Mouse (Mus musculus) Patski (cell line): ENCODE results near the gene Stk10. TPM values are rescaled to one million over a fixed set of nuclear protein-coding genes. Genes with fewer than 3 reads are reported as not detected.

Experiments used
- ATAC-seq: fragments of 100-300 bp; one replicate; pipeline ENCODE4 v1.8.0; 2021
- CTCF ChIA-PET: fragments of 350-600 bp; sonication (Branson Sonifier 250); formaldehyde crosslinking; loops from one replicate; lab custom pipeline; 2022; ENCODE audit warnings: inconsistent platforms; lab: Charles Lee
- POLR2A ChIA-PET: fragments of 350-600 bp; sonication (Branson Sonifier 250); formaldehyde crosslinking; loops from one replicate; lab custom pipeline; 2022; ENCODE audit warnings: antibody characterized with exemption, inconsistent platforms; lab: Charles Lee
- DNase-seq: peaks from one replicate; pipeline ENCODE4 v3.0.0-alpha.2; 2011; ENCODE audit warnings: low read depth, low spot score
- H3K27me3 ChIP-seq: fragments of 371-371 bp; one replicate; pipeline ENCODE4 v1.5.1; 2021
- CTCF ChIP-seq: fragments of 100-300 bp; IDR thresholded peaks from one replicate; pipeline ENCODE4 v1.5.1; 2021
- in situ Hi-C: fragments of 300-500 bp; cut with MboI; formaldehyde crosslinking; loops from 3 replicates; pipeline ENCODE4 v1.11.1; 2018; ENCODE audit warnings: low pct_unique_long_range_greater_than_20kb, mixed read lengths
- polyA plus RNA-seq: library from polyadenylated mRNA; unstranded; gene quantifications from one replicate; pipeline ENCODE4 v1.2.3, GENCODE M21; 2021

Gene Stk10
- polyA plus RNA-seq, 1 experiment from 2014 or later, result 18.1 TPM

- ATAC-seq, result no peak
- ChIA-PET CTCF (interaction anchor here (1.7 to 1.8 kb wide), 2 partner anchors 10 to 41 kb away, joined by 4 to 5 read pairs; no protein-coding TSS in a partner anchor), POLR2A (no interaction called here)
- no peak for TF ChIP-seq CTCF
- H3K27me3 ChIP-seq, result no peaks in the 10 kb centered on the region
- DNase-seq, result no peak
- in situ Hi-C loops, result loop anchor here (5.0 kb wide), 1 partner anchor 142 kb away; no protein-coding TSS in a partner anchor
Measured at GRCm38 (mm10) chr11:32594122-32594521, 61.0 kb downstream of the Stk10 start.

- ChIA-PET CTCF (interaction anchor here (1.5 kb wide), 1 partner anchor 10 kb away, joined by 5 read pairs; no protein-coding TSS in a partner anchor), POLR2A (no interaction called here)
- ATAC-seq (no peak), DNase-seq (no peak)
- no peaks in the 10 kb centered on the region for H3K27me3 ChIP-seq
- in situ Hi-C loops, result no loop called here
- TF ChIP-seq CTCF, result no peak
Measured at GRCm38 (mm10) chr11:32600371-32600770, 67.3 kb downstream of the Stk10 start.

GRCm38 (mm10) chr11:32601528-32602323 lies 68.6 kb downstream of the Stk10 start:
- in situ Hi-C loops, result no loop called here
- no peak for ATAC-seq
- no peak for TF ChIP-seq CTCF
- CTCF ChIA-PET, result no interaction called here
- POLR2A ChIA-PET, result interaction anchor here (0.6 kb wide), 1 partner anchor 35 kb away, joined by 4 read pairs; no protein-coding TSS in a partner anchor
- H3K27me3 ChIP-seq, result no peaks in the 10 kb centered on the region
- DNase-seq, result no peak

- ChIA-PET POLR2A (interaction anchor here (1.0 kb wide), 1 partner anchor 13 kb away, joined by 4 read pairs; no protein-coding TSS in a partner anchor), CTCF (interaction anchor here (1.2 to 2.0 kb wide), 3 partner anchors 12 to 45 kb away, joined by 3 to 7 read pairs (median 4); no protein-coding TSS in a partner anchor)
- ATAC-seq (peak; percentile 22), DNase-seq (no peak)
- no peak for TF ChIP-seq CTCF
- H3K27me3 ChIP-seq, result no peaks in the 10 kb centered on the region
- in situ Hi-C loops, result no loop called here
Measured at GRCm38 (mm10) chr11:32604663-32605062, 71.6 kb downstream of the Stk10 start.

- ATAC-seq (peak; percentile 88), DNase-seq (peak; percentile 77)
- ChIA-PET CTCF (interaction anchor here (1.2 to 2.0 kb wide), 3 partner anchors 11 to 45 kb away, joined by 3 to 7 read pairs (median 4); no protein-coding TSS in a partner anchor), POLR2A (interaction anchor here (1.0 kb wide), 1 partner anchor 13 kb away, joined by 4 read pairs; no protein-coding TSS in a partner anchor)
- TF ChIP-seq CTCF, result no peak
- H3K27me3 ChIP-seq, result no peaks in the 10 kb centered on the region
- in situ Hi-C loops, result no loop called here
Measured at GRCm38 (mm10) chr11:32605131-32605860, 72.2 kb downstream of the Stk10 start.

- ATAC-seq (no peak), DNase-seq (no peak)
- ChIA-PET CTCF (interaction anchor here (1.2 to 2.0 kb wide), 2 partner anchors 10 to 46 kb away, joined by 3 to 4 read pairs; no protein-coding TSS in a partner anchor), POLR2A (no interaction called here)
- in situ Hi-C loops, result no loop called here
- TF ChIP-seq CTCF, result no peak
- H3K27me3 ChIP-seq, result no peaks in the 10 kb centered on the region
Measured at GRCm38 (mm10) chr11:32605907-32606306, 72.8 kb downstream of the Stk10 start.

GRCm38 (mm10) chr11:32607319-32607718 lies 74.2 kb downstream of the Stk10 start:
- POLR2A ChIA-PET, result no interaction called here
- ATAC-seq (no peak), DNase-seq (no peak)
- CTCF ChIA-PET, result interaction anchor here (1.3 kb wide), 1 partner anchor 47 kb away, joined by 3 read pairs; no protein-coding TSS in a partner anchor
- no peaks in the 10 kb centered on the region for H3K27me3 ChIP-seq
- in situ Hi-C loops, result no loop called here
- no peak for TF ChIP-seq CTCF

- H3K27me3 ChIP-seq, result no peaks in the 10 kb centered on the region
- CTCF ChIA-PET, result no interaction called here
- POLR2A ChIA-PET, result no interaction called here
- no peak for TF ChIP-seq CTCF
- ATAC-seq (no peak), DNase-seq (no peak)
- in situ Hi-C loops, result no loop called here
Measured at GRCm38 (mm10) chr11:32610616-32611015, 77.5 kb downstream of the Stk10 start.

- ChIA-PET CTCF (no interaction called here), POLR2A (no interaction called here)
- TF ChIP-seq CTCF, result no peak
- no peak for ATAC-seq
- H3K27me3 ChIP-seq, result no peaks in the 10 kb centered on the region
- in situ Hi-C loops, result no loop called here
- DNase-seq, result no peak
Measured at GRCm38 (mm10) chr11:32612304-32612703, 79.2 kb downstream of the Stk10 start.

- ATAC-seq, result no peak
- in situ Hi-C loops, result no loop called here
- ChIA-PET CTCF (no interaction called here), POLR2A (no interaction called here)
- no peak for TF ChIP-seq CTCF
- no peaks in the 10 kb centered on the region for H3K27me3 ChIP-seq
- no peak for DNase-seq
Measured at GRCm38 (mm10) chr11:32614463-32614862, 81.4 kb downstream of the Stk10 start.
